Mouse (Mus musculus): ENCODE results near the gene Npw.

Npw gene

GRCm38 (mm10) chr17:24658017-24658758 lies at the start of gene Npw:
Gene Npw, minus strand, starts transcription at chr17:24658457.
- peak; percentile 35 for DNase-seq (ENCODE audit: extremely low spot score)

GRCm38 (mm10) chr17:24707801-24708425 lies 49.7 kb upstream of the Npw start:
- DNase-seq (ENCODE audit: extremely low spot score) = no peak

GRCm38 (mm10) chr17:24706982-24707800 lies 48.9 kb upstream of the Npw start, which contains the start of gene Tbl3:
Gene Tbl3, minus strand, starts transcription at chr17:24707660.
- peak; percentile 95 for DNase-seq (ENCODE audit: extremely low spot score)

- DNase-seq (ENCODE audit: extremely low spot score) = no peak
Observed at GRCm38 (mm10) chr17:24705821-24706220, 47.6 kb upstream of the Npw start.

GRCm38 (mm10) chr17:24701251-24701650 lies 43.0 kb upstream of the Npw start:
- no peak for DNase-seq (ENCODE audit: extremely low spot score)

GRCm38 (mm10) chr17:24699473-24699872 lies 41.2 kb upstream of the Npw start:
- no peak for DNase-seq (ENCODE audit: extremely low spot score)

- no peak for DNase-seq (ENCODE audit: extremely low spot score)
Observed at GRCm38 (mm10) chr17:24698715-24699114, 40.5 kb upstream of the Npw start.

- DNase-seq (ENCODE audit: extremely low spot score) = no peak
Observed at GRCm38 (mm10) chr17:24697985-24698384, 39.7 kb upstream of the Npw start.

- peak; percentile 89 for DNase-seq (ENCODE audit: extremely low spot score)
Observed at GRCm38 (mm10) chr17:24696011-24696697, 37.9 kb upstream of the Npw start, which contains the start of the genes Gfer and Noxo1. Gene Gfer, minus strand, starts transcription at chr17:24696156. Gene Noxo1, plus strand, starts transcription at chr17:24696234.

- no peak for DNase-seq (ENCODE audit: extremely low spot score)
Observed at GRCm38 (mm10) chr17:24695326-24696010, 37.2 kb upstream of the Npw start.

- DNase-seq (ENCODE audit: extremely low spot score) = no peak
Observed at GRCm38 (mm10) chr17:24692385-24692784, 34.1 kb upstream of the Npw start.

GRCm38 (mm10) chr17:24689251-24690081 lies 31.2 kb upstream of the Npw start, which contains the start of gene Syngr3:
Gene Syngr3, minus strand, starts transcription at chr17:24689955.
- DNase-seq (ENCODE audit: extremely low spot score) = no peak

GRCm38 (mm10) chr17:24687599-24687998 lies 29.3 kb upstream of the Npw start:
- DNase-seq (ENCODE audit: extremely low spot score) = no peak

- peak; percentile 55 for DNase-seq (ENCODE audit: extremely low spot score)
Observed at GRCm38 (mm10) chr17:24687146-24687595, 28.9 kb upstream of the Npw start.

- DNase-seq (ENCODE audit: extremely low spot score) = peak; percentile 45
Observed at GRCm38 (mm10) chr17:24686514-24686913, 28.3 kb upstream of the Npw start.

- DNase-seq (ENCODE audit: extremely low spot score) = no peak
Observed at GRCm38 (mm10) chr17:24677500-24678080, 19.3 kb upstream of the Npw start.

GRCm38 (mm10) chr17:24676877-24677276 lies 18.6 kb upstream of the Npw start:
- no peak for DNase-seq (ENCODE audit: extremely low spot score)

GRCm38 (mm10) chr17:24676187-24676586 lies 17.9 kb upstream of the Npw start:
- peak; percentile 69 for DNase-seq (ENCODE audit: extremely low spot score)

GRCm38 (mm10) chr17:24674277-24674676 lies 16.0 kb upstream of the Npw start:
- no peak for DNase-seq (ENCODE audit: extremely low spot score)

GRCm38 (mm10) chr17:24672141-24672540 lies 13.9 kb upstream of the Npw start:
- DNase-seq (ENCODE audit: extremely low spot score) = no peak
